ENCODE assay signal across 16 mouse cellular contexts in the genomic region with DNA sequence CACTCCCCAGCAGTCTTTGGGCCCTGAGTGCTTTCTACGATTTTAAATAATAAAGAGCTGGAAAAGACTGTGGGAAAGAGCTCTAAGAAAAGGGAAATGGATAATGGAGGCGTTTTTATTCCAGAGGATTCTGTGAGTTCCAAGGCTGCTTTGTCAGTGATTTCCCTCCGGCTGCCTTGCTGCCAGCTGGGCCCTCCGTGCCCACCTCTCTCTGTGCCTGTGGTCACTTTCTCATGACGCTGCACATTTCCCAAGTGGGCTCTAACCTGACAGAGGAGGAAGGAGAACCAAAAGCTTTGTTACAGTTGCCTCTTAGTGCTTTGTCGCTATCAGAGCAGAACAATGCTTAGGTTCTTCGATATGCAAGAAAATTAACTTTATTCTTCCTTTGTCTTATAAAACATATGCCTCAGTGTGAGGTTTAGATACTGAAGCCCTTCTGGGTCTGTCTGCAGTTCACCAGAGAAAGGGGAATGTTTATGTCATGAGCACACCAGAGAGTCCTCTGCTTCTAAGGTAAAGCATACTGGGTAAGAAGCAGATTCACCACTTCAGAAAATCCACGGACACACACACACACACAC. TPM values are rescaled to one million over a fixed set of nuclear protein-coding genes. Genes with fewer than 3 reads are reported as not detected.
A peak's percentile ranks its signal among the peaks of the same experiment; 100 is the strongest.
DNase-seq lines count a peak whose midpoint lies in the region; ATAC-seq and TF ChIP-seq lines count a peak whose summit lies in the region.
"Had no signal": no experiment of that assay in that cellular context is flagged by ENCODE, and none has a peak within 500 bp of the region (broad histone marks: within the 10 kb centered on the region; RNA-seq: fewer than 3 reads in every experiment).

No protein-coding gene starts in this region.

- WGBS in heart, embryonic 13.5 days: 61% methylated on average over 8 of the region's 8 CpGs
- 47% methylated on average over 8 of the region's 8 CpGs for WGBS in hindbrain, embryonic 12.5 days
- 39% methylated on average over 8 of the region's 8 CpGs for WGBS in midbrain, postnatal 0 days

- ATAC-seq in heart, embryonic 13.5 days (ENCODE audit: extremely low read depth, insufficient number of reproducible peaks, low FRiP score, low TSS enrichment): no peak
- ATAC-seq in hindbrain, embryonic 12.5 days (ENCODE audit: low FRiP score): no peak
- no peak for ATAC-seq in midbrain, postnatal 0 days (ENCODE audit: low FRiP score)

- H3K27ac ChIP-seq in heart, embryonic 13.5 days (replicated peaks): peak overlapping the region; percentile 77
- peak overlapping the region; percentile 55; the same call in 1 of the 2 replicates for H3K27ac ChIP-seq in hindbrain, embryonic 12.5 days
- H3K27ac ChIP-seq in midbrain, postnatal 0 days (ENCODE audit: low read depth, low read length): no peak overlapping the region
- H3K27ac ChIP-seq: gastrocnemius, adult 2 months; limb, embryonic 15.5 days had no signal

- no peak overlapping the region for H3K9ac ChIP-seq in heart, embryonic 13.5 days
- no peak overlapping the region for H3K9ac ChIP-seq in hindbrain, embryonic 12.5 days
- H3K9ac ChIP-seq in midbrain, postnatal 0 days (replicated peaks; ENCODE audit: low read length, poor library complexity, severe bottlenecking): no peak overlapping the region
- H3K9ac ChIP-seq: limb, embryonic 15.5 days had no signal

- H3K36me3 ChIP-seq in heart, embryonic 13.5 days: no peaks in the 10 kb centered on the region
- no peaks in the 10 kb centered on the region for H3K36me3 ChIP-seq in hindbrain, embryonic 12.5 days
- no peaks in the 10 kb centered on the region for H3K36me3 ChIP-seq in midbrain, postnatal 0 days (ENCODE audit: insufficient read depth, low read length)
- H3K36me3 ChIP-seq: limb, embryonic 15.5 days had no signal

- no peak for DNase-seq in heart, postnatal 4 days
- DNase-seq in retina, embryonic 14.5 days (ENCODE audit: low spot score): peak; percentile 27
- no peak for DNase-seq in retina, postnatal 1 day
- peak; percentile 27 for DNase-seq in midbrain, postnatal 0 days (ENCODE audit: low spot score)
- no peak for DNase-seq in natural killer cell, adult 2 months (ENCODE audit: low spot score in 2 of 2)
- no peak for DNase-seq in right cerebral cortex, postnatal 25 days
- DNase-seq: adrenal gland, postnatal 14 days; cerebellum, adult 11 months; gastrocnemius, adult 2 months; kidney, postnatal 25 days; right cerebral cortex, postnatal 14 days had no signal

- H3K4me2 ChIP-seq in heart, embryonic 13.5 days: no peak overlapping the region
- no peak overlapping the region for H3K4me2 ChIP-seq in hindbrain, embryonic 12.5 days (replicated peaks)
- no peak overlapping the region for H3K4me2 ChIP-seq in midbrain, postnatal 0 days (ENCODE audit: low read depth, low read length, poor library complexity, severe bottlenecking)
- H3K4me2 ChIP-seq: limb, embryonic 15.5 days had no signal

- H3K9me3 ChIP-seq in heart, embryonic 13.5 days: no peaks in the 10 kb centered on the region
- H3K9me3 ChIP-seq in hindbrain, embryonic 12.5 days (replicated peaks): no peaks in the 10 kb centered on the region
- H3K9me3 ChIP-seq in midbrain, postnatal 0 days (ENCODE audit: low read length): no peaks in the 10 kb centered on the region
- H3K9me3 ChIP-seq: limb, embryonic 15.5 days had no signal

- TF ChIP-seq CTCF in midbrain, postnatal 0 days (IDR thresholded peaks at IDR 0.05): no peak

- H3K4me1 ChIP-seq in heart, embryonic 13.5 days: peaks cover 60% of the 10 kb centered on the region
- peaks cover 29% of the 10 kb centered on the region for H3K4me1 ChIP-seq in hindbrain, embryonic 12.5 days
- no peaks in the 10 kb centered on the region for H3K4me1 ChIP-seq in midbrain, postnatal 0 days (ENCODE audit: insufficient read depth, low read length)

- no peak overlapping the region for H3K4me3 ChIP-seq in heart, embryonic 13.5 days
- H3K4me3 ChIP-seq in hindbrain, embryonic 12.5 days: no peak overlapping the region
- H3K4me3 ChIP-seq in midbrain, postnatal 0 days (ENCODE audit: low read depth, low read length): no peak overlapping the region
- H3K4me3 ChIP-seq: gastrocnemius, adult 2 months; limb, embryonic 15.5 days had no signal

- no peaks in the 10 kb centered on the region for H3K27me3 ChIP-seq in heart, embryonic 13.5 days (replicated peaks)
- H3K27me3 ChIP-seq in hindbrain, embryonic 12.5 days: no peaks in the 10 kb centered on the region
- H3K27me3 ChIP-seq in midbrain, postnatal 0 days (ENCODE audit: insufficient read depth, low read length): no peaks in the 10 kb centered on the region
- H3K27me3 ChIP-seq: limb, embryonic 15.5 days had no signal

RNA-seq across cellular contexts. Expression of a gene that starts 5.0 kb away (rescaled TPM):
- 0.13 and 0.25 TPM in 2 replicates for polyA plus RNA-seq in heart, embryonic 13.5 days (2015; fragmentation: Nextera tagmentation; extraction: Ambion mirVana)
- under 1 TPM; 0.09 to 0.14 TPM for total RNA-seq in heart, postnatal 4 days (2021)
- polyA plus RNA-seq in hindbrain, embryonic 12.5 days (2016; fragmentation: Nextera tagmentation; extraction: Ambion mirVana): 0.12 and 0.22 TPM in 2 replicates
- total RNA-seq in midbrain, postnatal 0 days (2014; rRNA removed): not detected in 2 replicates
- polyA plus RNA-seq in midbrain, postnatal 0 days (2015; fragmentation: Nextera tagmentation; extraction: Ambion mirVana): 0.09 TPM in 1 of 2 replicates, not detected in the other

RNA-seq across cellular contexts. Expression of a gene that starts 26.7 kb away (rescaled TPM):
- 49.0 and 49.1 TPM in 2 replicates for polyA plus RNA-seq in heart, embryonic 13.5 days (2015; fragmentation: Nextera tagmentation; extraction: Ambion mirVana)
- total RNA-seq in heart, postnatal 4 days (2021): 10 to 100 TPM; 31.8 to 36.2 TPM
- 87.6 and 103 TPM in 2 replicates for polyA plus RNA-seq in hindbrain, embryonic 12.5 days (2016; fragmentation: Nextera tagmentation; extraction: Ambion mirVana)
- 33.5 and 36.9 TPM in 2 replicates for total RNA-seq in midbrain, postnatal 0 days (2014; rRNA removed)
- 32.5 and 42.2 TPM in 2 replicates for polyA plus RNA-seq in midbrain, postnatal 0 days (2015; fragmentation: Nextera tagmentation; extraction: Ambion mirVana)

RNA-seq across cellular contexts. Expression of a gene that starts 44.5 kb away (rescaled TPM):
- polyA plus RNA-seq in heart, embryonic 13.5 days (2015; fragmentation: Nextera tagmentation; extraction: Ambion mirVana): 24.2 and 26.3 TPM in 2 replicates
- total RNA-seq in heart, postnatal 4 days (2021): 10 to 100 TPM; 30.6 to 31.7 TPM
- 23.2 and 25.1 TPM in 2 replicates for polyA plus RNA-seq in hindbrain, embryonic 12.5 days (2016; fragmentation: Nextera tagmentation; extraction: Ambion mirVana)
- 8.8 and 12.3 TPM in 2 replicates for total RNA-seq in midbrain, postnatal 0 days (2014; rRNA removed)
- 10.7 and 11.7 TPM in 2 replicates for polyA plus RNA-seq in midbrain, postnatal 0 days (2015; fragmentation: Nextera tagmentation; extraction: Ambion mirVana)

RNA-seq across cellular contexts. Expression of a gene that starts 54.9 kb away (rescaled TPM):
- polyA plus RNA-seq in heart, embryonic 13.5 days (2015; fragmentation: Nextera tagmentation; extraction: Ambion mirVana): 0.29 TPM in 1 of 2 replicates, not detected in the other
- not detected for total RNA-seq in heart, postnatal 4 days (2021)
- polyA plus RNA-seq in hindbrain, embryonic 12.5 days (2016; fragmentation: Nextera tagmentation; extraction: Ambion mirVana): 0.99 and 1.4 TPM in 2 replicates
- total RNA-seq in midbrain, postnatal 0 days (2014; rRNA removed): 1.3 and 2.3 TPM in 2 replicates
- polyA plus RNA-seq in midbrain, postnatal 0 days (2015; fragmentation: Nextera tagmentation; extraction: Ambion mirVana): 2.2 and 2.6 TPM in 2 replicates
- total RNA-seq: adrenal gland, postnatal 14 days; gastrocnemius, adult 2 months; neutrophil, adult 5-6 weeks had no signal

RNA-seq across cellular contexts. Expression of a gene that starts 55.4 kb away (rescaled TPM):
- polyA plus RNA-seq in heart, embryonic 13.5 days (2015; fragmentation: Nextera tagmentation; extraction: Ambion mirVana): not detected in 2 replicates
- total RNA-seq in heart, postnatal 4 days (2021): not detected
- not detected in 2 replicates for polyA plus RNA-seq in hindbrain, embryonic 12.5 days (2016; fragmentation: Nextera tagmentation; extraction: Ambion mirVana)
- total RNA-seq in midbrain, postnatal 0 days (2014; rRNA removed): not detected in 2 replicates
- polyA plus RNA-seq in midbrain, postnatal 0 days (2015; fragmentation: Nextera tagmentation; extraction: Ambion mirVana): not detected in 2 replicates
- total RNA-seq: adrenal gland, postnatal 14 days; gastrocnemius, adult 2 months; neutrophil, adult 5-6 weeks had no signal
- polyA plus RNA-seq: limb, embryonic 15.5 days; stomach, embryonic 16.5 days had no signal

Comparison
In these comparisons a context has a peak if more than half of its experiments do, and no peak if none do; other contexts are left out.
1. DNase-seq: peak in retina, embryonic 14.5 days (single experiment) and midbrain, postnatal 0 days (single experiment); none in heart, postnatal 4 days (single experiment), retina, postnatal 1 day (single experiment), natural killer cell, adult 2 months (0 of 2) and right cerebral cortex, postnatal 25 days (single experiment).